Mouse (Mus musculus) ES-E14 (cell line): ENCODE results near the gene Iqgap2. TPM values are rescaled to one million over a fixed set of nuclear protein-coding genes. Genes with fewer than 3 reads are reported as not detected.
A peak's percentile ranks its signal among the peaks of the same experiment; 100 is the strongest.

ENCODE experiments used
- DNase-seq: peaks from one replicate; pipeline ENCODE4 v3.0.0-alpha.2; 2013; ENCODE audit warnings: low read depth, low spot score
- H3K27ac ChIP-seq: 2 replicates; pipeline ENCODE4 v1.5.1; 2012; ENCODE audit warnings: low read depth, mild to moderate bottlenecking, low read length, moderate library complexity, mixed read lengths; ENCODE audit not compliant: poor library complexity, insufficient read depth, severe bottlenecking
- H3K36me3 ChIP-seq: 2 replicates; pipeline ENCODE4 v1.6.1; 2012; ENCODE audit warnings: mild to moderate bottlenecking, low read length, moderate library complexity, mixed read lengths; ENCODE audit not compliant: control insufficient read depth, poor library complexity, insufficient read depth, severe bottlenecking
- H3K4me1 ChIP-seq, 2 experiments: fragments of 150-350 bp in 1 of 2; sonication (generic) in 1 of 2; 2 replicates each; pipeline ENCODE4 v1.6.1; 2012; ENCODE audit warnings: low read length in 2 of 2, mild to moderate bottlenecking in 1 of 2, mixed read lengths in 1 of 2; ENCODE audit not compliant: control insufficient read depth in 2 of 2, insufficient read depth in 2 of 2, poor library complexity in 1 of 2
- H3K4me3 ChIP-seq, 2 experiments: fragments of 150-350 bp in 1 of 2; sonication (generic) in 1 of 2; 2 replicates each; pipeline ENCODE4 v1.5.1; 2012; ENCODE audit warnings: low read length in 2 of 2, low read depth in 1 of 2, mild to moderate bottlenecking in 1 of 2, mixed read lengths in 1 of 2; ENCODE audit not compliant: insufficient read depth in 1 of 2, poor library complexity in 1 of 2, severe bottlenecking in 1 of 2
- H3K9ac ChIP-seq: 2 replicates; pipeline ENCODE4 v1.6.1; 2012; ENCODE audit warnings: low read depth, mild to moderate bottlenecking, low read length, mixed read lengths; ENCODE audit not compliant: poor library complexity, insufficient read depth, severe bottlenecking
- H3K9me3 ChIP-seq: fragments of 150-350 bp; sonication (generic); 2 replicates; pipeline ENCODE4 v1.6.1; 2012; ENCODE audit warnings: low read depth, mild to moderate bottlenecking, low read length; ENCODE audit not compliant: control insufficient read depth, insufficient read depth
- CHD2 ChIP-seq: IDR thresholded peaks from 2 replicates; pipeline ENCODE4 v1.6.1; 2014; ENCODE audit warnings: mild to moderate bottlenecking, low read depth, low read length, inconsistent platforms
- HCFC1 ChIP-seq: IDR thresholded peaks from 2 replicates; pipeline ENCODE4 v1.6.1; 2012; ENCODE audit warnings: low read length, inconsistent platforms, borderline replicate concordance; ENCODE audit not compliant: insufficient read depth
- MAFK ChIP-seq: IDR thresholded peaks from 2 replicates; pipeline ENCODE4 v1.6.1; 2014; ENCODE audit warnings: mild to moderate bottlenecking, low read depth, low read length, inconsistent platforms; ENCODE audit not compliant: insufficient read depth
- ZC3H11A ChIP-seq: IDR thresholded peaks from 2 replicates; pipeline ENCODE4 v1.6.1; 2012; ENCODE audit warnings: low read depth, mild to moderate bottlenecking, inconsistent platforms, low read length, borderline replicate concordance
- ZNF384 ChIP-seq: IDR thresholded peaks from 2 replicates; pipeline ENCODE4 v1.6.1; 2012; ENCODE audit warnings: low read depth, low read length, inconsistent platforms
- in situ Hi-C, 2 experiments: fragments of 600-800 bp; cut with MboI; formaldehyde crosslinking; loops; one replicate each; pipeline ENCODE4 v1.15.1; 2025; ENCODE audit warnings: low sequenced_read_pairs in 2 of 2, inconsistent platforms in 1 of 2; ENCODE audit not compliant: unreplicated experiment in 2 of 2
- total RNA-seq: library from RNA; depleted of rRNA; stranded (reverse); fragments of 300-350 nt; gene quantifications from 2 replicates; pipeline ENCODE4 v1.2.3, GENCODE M21; 2012

Gene Iqgap2
- total RNA-seq, 1 experiment: 15.0 TPM

DNA sequence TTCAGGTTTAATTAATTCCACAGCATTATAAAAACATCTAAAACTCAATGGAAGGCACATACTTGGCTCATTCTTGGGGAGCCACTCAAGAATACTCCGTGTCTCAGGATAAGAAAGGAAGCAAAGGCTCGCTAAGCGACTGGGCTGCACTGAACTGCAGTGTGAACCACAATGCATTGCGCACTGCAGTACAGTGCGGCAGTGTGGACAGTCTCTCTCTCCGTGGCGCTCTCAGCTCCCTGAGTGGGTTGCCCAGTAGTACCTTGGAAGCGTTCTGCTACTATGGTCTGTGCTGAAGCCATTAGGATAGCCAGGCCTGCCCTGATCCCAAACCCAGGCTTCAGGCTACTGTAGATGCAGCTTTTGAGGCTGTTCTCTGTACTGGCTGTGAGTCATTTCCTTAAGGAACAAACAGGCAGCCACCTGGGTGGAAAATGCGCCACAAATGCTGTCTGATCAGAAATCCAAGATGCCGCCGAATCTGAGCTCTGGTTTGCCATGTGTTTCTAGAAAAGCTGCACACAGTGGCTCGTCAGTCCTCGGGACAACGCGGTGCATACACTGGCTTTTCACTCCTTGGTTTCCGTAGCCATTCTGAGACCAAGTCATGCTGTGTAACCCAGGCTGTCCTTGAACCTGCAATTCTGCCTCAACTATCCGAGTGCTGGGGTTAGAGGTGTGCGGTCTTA lies 293.3 kb downstream of the Iqgap2 start:
- Histone ChIP-seq H3K9ac (no peak overlapping the region), H3K36me3 (peaks cover 7% of the 10 kb centered on the region; the same call in 1 of the 2 replicates), H3K4me3 (0 out of 4 replicates have a peak overlapping the region, but pooled peaks of 1 of the 2 experiments have one; percentile 28), H3K27ac (no peak overlapping the region), H3K4me1 (peaks cover 0 to 2% of the 10 kb centered on the region in 2 experiments; a peak in 1 of 4 replicates), H3K9me3 (no peaks in the 10 kb centered on the region)
- DNase-seq: no peak
- in situ Hi-C loops: no loop called here
- no peak for TF ChIP-seq ZC3H11A
- TF ChIP-seq ZNF384: no peak
- TF ChIP-seq MAFK: no peak
- no peak for TF ChIP-seq CHD2
- TF ChIP-seq HCFC1: no peak

DNA sequence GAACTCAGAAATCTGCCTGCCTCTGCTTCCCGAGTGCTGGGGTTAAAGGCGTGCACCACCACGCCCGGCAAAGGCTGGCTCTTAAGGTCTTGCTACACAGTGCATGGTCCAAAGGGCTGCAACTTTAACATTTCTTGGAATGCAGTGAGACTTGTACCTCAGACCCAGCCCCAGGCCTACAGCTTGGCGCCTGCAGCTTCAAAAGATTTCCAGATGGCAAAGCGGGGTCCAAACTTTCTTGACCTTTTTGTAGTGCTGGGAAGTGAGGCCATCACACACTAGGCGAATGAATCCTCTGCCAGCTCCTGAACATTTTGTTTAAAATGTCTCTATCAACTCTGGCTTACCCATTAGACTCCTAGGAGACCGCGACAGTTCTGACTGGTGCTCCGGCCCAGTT lies 294.1 kb downstream of the Iqgap2 start:
- no peak for DNase-seq
- Histone ChIP-seq H3K9me3 (no peaks in the 10 kb centered on the region), H3K9ac (no peak overlapping the region), H3K4me1 (peaks cover 0 to 2% of the 10 kb centered on the region in 2 experiments; a peak in 1 of 4 replicates), H3K4me3 (no peak overlapping the region), H3K36me3 (peaks cover 5% of the 10 kb centered on the region; the same call in 1 of the 2 replicates), H3K27ac (no peak overlapping the region)
- in situ Hi-C loops: no loop called here
- TF ChIP-seq ZC3H11A: no peak
- no peak for TF ChIP-seq HCFC1
- TF ChIP-seq ZNF384: no peak
- no peak for TF ChIP-seq MAFK
- no peak for TF ChIP-seq CHD2

DNA sequence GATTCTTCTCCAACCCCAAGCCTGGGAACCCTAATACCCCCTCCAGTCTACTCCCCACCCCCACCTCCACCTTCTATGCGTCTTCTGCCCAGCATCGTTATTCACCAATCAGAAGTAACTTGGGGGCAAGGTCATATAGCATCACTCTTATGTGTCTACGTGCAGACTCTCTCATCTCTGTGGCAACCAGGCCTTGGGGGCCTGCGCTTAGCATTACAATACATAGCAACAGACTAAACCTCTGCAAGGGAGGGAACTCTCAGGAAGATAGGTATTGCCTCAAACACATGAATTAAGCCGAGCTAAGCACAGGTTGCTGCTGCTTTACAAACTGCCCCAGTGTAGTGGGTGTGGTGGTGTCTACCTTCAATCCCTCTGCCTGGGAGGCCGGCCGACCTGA lies 295.0 kb downstream of the Iqgap2 start:
- no peak for TF ChIP-seq MAFK
- TF ChIP-seq ZC3H11A: no peak
- no peak for TF ChIP-seq ZNF384
- no peak for TF ChIP-seq HCFC1
- no peak for TF ChIP-seq CHD2
- in situ Hi-C loops: no loop called here
- no peak for DNase-seq

DNA sequence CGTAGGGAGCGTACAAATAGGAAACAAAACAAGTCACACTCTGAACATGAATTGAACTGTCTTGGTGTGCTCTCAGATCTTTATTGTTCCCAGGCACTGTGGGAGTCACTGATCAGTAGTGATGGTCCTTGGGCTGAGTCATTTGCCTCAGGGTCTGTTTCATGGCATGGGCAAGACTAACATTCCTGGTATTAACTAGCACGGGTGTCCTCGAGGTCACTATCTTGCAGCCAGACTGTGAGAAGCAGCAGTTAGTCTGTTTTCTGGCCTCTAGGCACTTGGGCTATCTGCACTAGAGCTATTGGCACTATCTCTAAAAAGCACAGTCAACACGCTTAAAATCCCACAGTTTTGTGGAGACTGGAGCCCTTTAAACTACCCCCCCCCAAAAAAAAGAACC lies 295.8 kb downstream of the Iqgap2 start:
- H3K9me3 ChIP-seq: no peaks in the 10 kb centered on the region
- no peak for TF ChIP-seq MAFK
- TF ChIP-seq HCFC1: no peak
- no peak for TF ChIP-seq ZC3H11A
- no peak for TF ChIP-seq CHD2
- TF ChIP-seq ZNF384: no peak
- peaks cover 0 to 2% of the 10 kb centered on the region in 2 experiments; a peak in 1 of 4 replicates for H3K4me1 ChIP-seq
- no peak overlapping the region for H3K27ac ChIP-seq
- in situ Hi-C loops: no loop called here
- no peak overlapping the region for H3K9ac ChIP-seq
- DNase-seq: no peak
- H3K36me3 ChIP-seq: no peaks in the 10 kb centered on the region
- no peak overlapping the region for H3K4me3 ChIP-seq

More for the DNA sequence above, 295.0 kb downstream of the Iqgap2 start:
- no peaks in the 10 kb centered on the region for H3K9me3 ChIP-seq
- no peak overlapping the region for H3K27ac ChIP-seq
- no peak overlapping the region for H3K4me3 ChIP-seq
- peaks cover 2% of the 10 kb centered on the region; the same call in 1 of the 2 replicates for H3K36me3 ChIP-seq
- H3K4me1 ChIP-seq: peaks cover 0 to 2% of the 10 kb centered on the region in 2 experiments; a peak in 1 of 4 replicates
- no peak overlapping the region for H3K9ac ChIP-seq
